Mouse (Mus musculus) intestine, postnatal 0 days (tissue): ENCODE measurements around the gene Cdc42. TPM values are rescaled to one million over a fixed set of nuclear protein-coding genes. Genes with fewer than 3 reads are reported as not detected.

ENCODE experiments used
- ATAC-seq: fragments of 200-750 bp; cut with Nextera tagmentation; 2 replicates; pipeline ENCODE4 v1.8.0; 2017; ENCODE audit warnings: mild to moderate bottlenecking, moderate TSS enrichment, moderate library complexity
- H3K27ac ChIP-seq: fragments of 300-500 bp; sonication (generic); 2 replicates; pipeline ENCODE4 v1.5.1; 2014; ENCODE audit warnings: mild to moderate bottlenecking, low read depth, low read length, moderate library complexity
- H3K27me3 ChIP-seq: fragments of 300-500 bp; sonication (generic); replicated peaks from 2 replicates; pipeline ENCODE4 v1.6.1; 2014; ENCODE audit warnings: low read length, mixed read lengths; ENCODE audit not compliant: control insufficient read depth, insufficient read depth
- H3K36me3 ChIP-seq: fragments of 300-500 bp; sonication (generic); 2 replicates; pipeline ENCODE4 v1.6.1; 2014; ENCODE audit warnings: mild to moderate bottlenecking, moderate library complexity; ENCODE audit not compliant: control insufficient read depth, insufficient read depth
- H3K4me1 ChIP-seq: fragments of 300-500 bp; sonication (generic); replicated peaks from 2 replicates; pipeline ENCODE4 v1.6.1; 2014; ENCODE audit warnings: antibody characterized with exemption, low read length, mixed read lengths; ENCODE audit not compliant: control insufficient read depth, insufficient read depth
- H3K4me2 ChIP-seq: fragments of 300-500 bp; sonication (generic); replicated peaks from 2 replicates; pipeline ENCODE4 v1.6.1; 2014; ENCODE audit warnings: low read depth, mild to moderate bottlenecking, moderate library complexity
- H3K4me3 ChIP-seq: fragments of 300-500 bp; sonication (generic); 2 replicates; pipeline ENCODE4 v1.5.1; 2014; ENCODE audit warnings: low read depth, low read length
- H3K9ac ChIP-seq: fragments of 300-500 bp; sonication (generic); 2 replicates; pipeline ENCODE4 v1.6.1; 2014; ENCODE audit warnings: mild to moderate bottlenecking, low read depth, low read length
- H3K9me3 ChIP-seq: fragments of 300-500 bp; sonication (generic); 2 replicates; pipeline ENCODE4 v1.6.1; 2016; ENCODE audit warnings: mixed run types; ENCODE audit not compliant: control insufficient read depth
- CTCF ChIP-seq: sonication (generic); IDR thresholded peaks from 2 replicates; pipeline ENCODE4 v1.5.1; 2016; ENCODE audit warnings: low read depth, mild to moderate bottlenecking, control low read depth, antibody characterized with exemption, moderate library complexity
- WGBS: fragments of 180-500 bp; shearing (Covaris S2); extraction: QIAGEN DNeasy Blood & Tissue Kit; methylation state at CpG from one replicate; pipeline ENCODE4 v1.1.7; 2014; 5-methylcytosine and 5-hydroxymethylcytosine counted together
- polyA plus RNA-seq: library from polyadenylated mRNA; unstranded; fragments of >200 nt; fragmentation: Nextera tagmentation; extraction: Ambion mirVana; gene quantifications from 2 replicates; pipeline ENCODE4 v1.2.1, GENCODE M21; 2015

Gene Cdc42
- polyA plus RNA-seq, 1 experiment from 2014 or later = 471 TPM

- no peaks in the 10 kb centered on the region for H3K9me3 ChIP-seq
- WGBS = 38% methylated on average over 8 of the region's 8 CpGs
- no peak overlapping the region for H3K4me2 ChIP-seq
- H3K4me1 ChIP-seq = no peaks in the 10 kb centered on the region
- no peak overlapping the region for H3K27ac ChIP-seq
- ATAC-seq = no peak
- H3K9ac ChIP-seq = no peak overlapping the region
- no peaks in the 10 kb centered on the region for H3K36me3 ChIP-seq
- no peak for TF ChIP-seq CTCF
- no peaks in the 10 kb centered on the region for H3K27me3 ChIP-seq
- H3K4me3 ChIP-seq = no peak overlapping the region
Observed at GRCm38 (mm10) chr4:137286662-137286953, 70.9 kb downstream of the Cdc42 start.

- H3K27ac ChIP-seq = no peak overlapping the region
- ATAC-seq = no peak
- no peak overlapping the region for H3K4me2 ChIP-seq
- no peaks in the 10 kb centered on the region for H3K27me3 ChIP-seq
- WGBS = 82% methylated on average over 15 of the region's 15 CpGs
- no peak overlapping the region for H3K9ac ChIP-seq
- no peaks in the 10 kb centered on the region for H3K36me3 ChIP-seq
- H3K4me3 ChIP-seq = no peak overlapping the region
- TF ChIP-seq CTCF = no peak
- no peaks in the 10 kb centered on the region for H3K9me3 ChIP-seq
- H3K4me1 ChIP-seq = no peaks in the 10 kb centered on the region
Observed at GRCm38 (mm10) chr4:137285876-137286661, 71.5 kb downstream of the Cdc42 start.

- Histone ChIP-seq H3K9ac (no peak overlapping the region), H3K27me3 (peaks cover 15% of the 10 kb centered on the region), H3K4me2 (no peak overlapping the region), H3K4me1 (no peaks in the 10 kb centered on the region), H3K4me3 (no peak overlapping the region), H3K36me3 (no peaks in the 10 kb centered on the region), H3K27ac (no peak overlapping the region), H3K9me3 (no peaks in the 10 kb centered on the region)
- TF ChIP-seq CTCF = no peak
- no peak for ATAC-seq
- WGBS = 25% methylated on average over 4 of the region's 4 CpGs
Observed at GRCm38 (mm10) chr4:137283407-137283732, 74.2 kb downstream of the Cdc42 start.

GRCm38 (mm10) chr4:137282584-137283406 is 74.7 kb downstream of the Cdc42 start:
- Histone ChIP-seq H3K4me1 (0 out of 2 replicates have a peak, but pooled peaks cover 1% of the 10 kb centered on the region), H3K36me3 (no peaks in the 10 kb centered on the region), H3K27me3 (peaks cover 21% of the 10 kb centered on the region), H3K9ac (no peak overlapping the region), H3K4me2 (no peak overlapping the region; the same call in 1 of the 2 replicates), H3K9me3 (no peaks in the 10 kb centered on the region), H3K27ac (no peak overlapping the region), H3K4me3 (no peak overlapping the region)
- WGBS = 18% methylated on average over 17 of the region's 17 CpGs
- TF ChIP-seq CTCF = no peak
- no peak for ATAC-seq

- 0 out of 2 replicates have a peak, but pooled peaks cover 3% of the 10 kb centered on the region for H3K4me1 ChIP-seq
- H3K36me3 ChIP-seq = no peaks in the 10 kb centered on the region
- no peak overlapping the region for H3K27ac ChIP-seq
- no peak overlapping the region for H3K4me3 ChIP-seq
- H3K27me3 ChIP-seq = peaks cover 26% of the 10 kb centered on the region
- H3K4me2 ChIP-seq = no peak overlapping the region
- no peak overlapping the region for H3K9ac ChIP-seq
- ATAC-seq = peak; percentile 65; the same call in 1 of the 2 replicates
- H3K9me3 ChIP-seq = no peaks in the 10 kb centered on the region
- no peak for TF ChIP-seq CTCF
- 50% methylated on average over 5 of the region's 5 CpGs for WGBS
Observed at GRCm38 (mm10) chr4:137282122-137282521, 75.4 kb downstream of the Cdc42 start.

GRCm38 (mm10) chr4:137281273-137281672 is 76.2 kb downstream of the Cdc42 start:
- 79% methylated on average over 3 of the region's 3 CpGs for WGBS

More at GRCm38 (mm10) chr4:137281273-137281672, 76.2 kb downstream of the Cdc42 start:
- no peak for TF ChIP-seq CTCF
- peaks cover 35% of the 10 kb centered on the region for H3K27me3 ChIP-seq
- no peak for ATAC-seq
- H3K9ac ChIP-seq = no peak overlapping the region
- H3K4me2 ChIP-seq = no peak overlapping the region
- no peaks in the 10 kb centered on the region for H3K9me3 ChIP-seq
- no peak overlapping the region for H3K4me3 ChIP-seq
- no peak overlapping the region for H3K27ac ChIP-seq
- 0 out of 2 replicates have a peak, but pooled peaks cover 3% of the 10 kb centered on the region for H3K4me1 ChIP-seq
- no peaks in the 10 kb centered on the region for H3K36me3 ChIP-seq
